Mouse (Mus musculus): ENCODE measurements around the gene Phex.

Phex gene

DNA sequence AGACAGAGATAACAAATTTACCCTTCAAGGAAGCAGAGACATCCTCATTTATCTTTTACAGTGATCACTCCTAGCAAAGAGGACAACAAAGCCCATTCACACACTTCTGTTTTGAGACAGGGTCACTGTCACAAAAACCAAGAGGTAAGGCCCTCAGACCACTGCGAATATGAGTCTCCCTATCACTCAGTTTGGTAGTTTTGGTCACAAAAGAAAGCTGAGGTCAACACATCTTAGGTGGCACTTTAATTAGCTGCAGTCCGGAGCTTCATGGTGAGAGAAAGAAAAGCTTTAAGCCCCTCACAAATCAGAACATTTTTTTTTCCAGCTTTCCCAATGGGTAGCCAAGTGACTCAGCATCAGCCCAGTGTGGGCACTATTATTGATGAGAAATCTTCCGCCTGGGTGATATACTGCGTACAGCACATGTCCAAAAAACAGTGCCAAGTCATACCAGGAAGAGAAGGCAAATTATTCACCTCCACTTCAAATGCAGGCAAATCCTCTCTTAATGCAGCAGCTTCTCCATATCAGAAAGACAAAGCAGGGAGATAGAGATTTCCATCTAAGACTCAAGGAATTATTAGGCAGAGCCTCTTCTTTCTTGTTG is 108.2 kb downstream of the Phex start:
- DNase-seq, result peak; percentile 25 to 50

DNA sequence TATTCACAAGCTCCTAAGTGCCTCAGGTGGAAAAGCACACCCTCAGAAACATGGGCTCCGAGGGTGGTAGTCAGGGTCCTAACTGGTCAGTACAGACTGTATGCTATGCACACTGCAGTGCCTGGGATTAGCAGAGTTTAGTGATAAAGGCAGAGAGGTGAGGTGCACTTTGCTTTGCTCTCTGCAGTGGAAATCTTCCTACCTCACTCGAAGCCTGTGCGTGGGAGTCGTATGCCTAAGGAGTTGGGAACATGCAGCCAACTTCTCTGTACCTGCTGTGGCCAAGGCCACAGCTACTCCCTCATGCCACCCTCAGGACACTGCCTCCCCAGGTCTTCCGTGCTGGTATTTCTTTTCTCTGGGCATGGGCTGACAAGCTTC is 109.3 kb downstream of the Phex start:
- peak in 1 of 2 experiments; percentile 13 for DNase-seq

GRCm38 (mm10) chrX:157305193-157305851 is 109.8 kb downstream of the Phex start:
- peak; percentile 48 to 59 for DNase-seq

DNA sequence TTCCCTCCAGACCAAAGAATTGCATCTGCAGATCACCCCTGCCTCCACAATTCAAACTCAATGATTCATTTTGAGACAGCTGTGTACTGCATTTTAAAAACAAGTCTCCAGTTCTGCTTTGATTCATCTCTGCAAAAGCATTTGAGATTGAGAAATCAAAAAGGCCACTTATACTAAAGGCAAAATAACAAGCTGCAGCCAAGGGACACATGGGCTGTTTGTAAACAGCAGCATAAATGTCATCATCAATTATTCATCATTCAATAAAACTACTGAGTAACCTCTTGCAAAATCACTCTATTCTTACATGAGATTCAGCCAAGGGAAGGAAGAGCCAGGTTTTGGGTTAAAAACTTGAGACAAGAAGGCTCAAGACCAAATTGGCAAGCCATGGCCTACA is 122.7 kb downstream of the Phex start:
- no peak for DNase-seq

DNA sequence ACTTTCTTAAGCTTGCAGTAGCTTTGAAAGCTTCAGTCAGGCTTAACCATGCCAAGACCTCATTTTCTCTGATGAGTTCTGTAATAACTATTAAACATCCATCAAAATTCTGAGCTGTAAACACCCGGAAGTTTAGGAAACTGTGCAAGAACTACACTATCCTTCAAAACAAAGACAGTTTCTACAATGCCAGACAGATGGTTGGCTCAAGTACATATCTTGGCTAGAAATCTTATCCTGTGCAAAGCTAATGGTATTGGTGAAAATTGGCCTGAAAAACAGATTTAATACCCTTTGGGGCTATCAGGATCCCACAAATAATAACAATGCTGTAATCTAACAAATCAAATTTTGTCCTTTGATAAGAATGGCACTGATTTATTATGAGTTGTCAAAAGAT is 138.5 kb downstream of the Phex start:
- DNase-seq, result no peak

DNA sequence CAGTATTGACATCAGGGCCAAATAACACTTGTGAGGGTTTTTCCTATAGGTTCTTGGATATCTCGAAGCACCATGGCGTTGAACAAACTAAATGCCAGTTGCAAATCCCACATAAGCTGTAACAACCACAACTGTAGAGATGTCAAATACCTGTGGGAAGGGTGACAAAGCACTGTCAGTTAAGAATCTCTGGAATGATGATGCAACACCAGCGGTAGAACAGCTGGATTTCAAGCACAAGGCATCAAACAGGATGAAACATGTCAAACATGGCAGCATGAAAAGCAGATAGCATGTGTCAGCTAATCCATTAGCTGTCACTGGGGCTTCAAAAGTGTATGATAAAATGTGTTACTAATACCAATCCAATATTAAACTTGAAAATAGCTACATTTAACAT is 141.8 kb downstream of the Phex start:
- no peak for DNase-seq

DNA sequence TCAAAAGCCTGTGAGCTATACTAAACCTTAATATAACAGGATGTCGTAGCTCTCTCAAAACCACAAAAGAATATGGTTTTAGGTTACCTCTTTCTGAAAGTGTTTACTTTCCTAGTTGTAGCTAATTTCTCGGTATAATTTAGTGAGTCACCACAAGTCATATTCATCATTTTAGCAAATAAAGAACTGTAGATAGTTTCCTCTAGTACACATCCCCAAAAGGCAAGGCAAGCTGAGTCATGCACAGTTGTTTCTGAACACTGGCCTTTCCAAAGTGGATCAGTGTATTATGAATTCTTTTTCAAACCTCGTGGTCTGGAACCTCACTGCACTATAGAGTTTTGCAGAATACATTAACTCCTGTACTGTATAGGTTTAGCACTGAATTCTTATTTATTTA is 143.5 kb downstream of the Phex start:
- DNase-seq, result no peak

DNA sequence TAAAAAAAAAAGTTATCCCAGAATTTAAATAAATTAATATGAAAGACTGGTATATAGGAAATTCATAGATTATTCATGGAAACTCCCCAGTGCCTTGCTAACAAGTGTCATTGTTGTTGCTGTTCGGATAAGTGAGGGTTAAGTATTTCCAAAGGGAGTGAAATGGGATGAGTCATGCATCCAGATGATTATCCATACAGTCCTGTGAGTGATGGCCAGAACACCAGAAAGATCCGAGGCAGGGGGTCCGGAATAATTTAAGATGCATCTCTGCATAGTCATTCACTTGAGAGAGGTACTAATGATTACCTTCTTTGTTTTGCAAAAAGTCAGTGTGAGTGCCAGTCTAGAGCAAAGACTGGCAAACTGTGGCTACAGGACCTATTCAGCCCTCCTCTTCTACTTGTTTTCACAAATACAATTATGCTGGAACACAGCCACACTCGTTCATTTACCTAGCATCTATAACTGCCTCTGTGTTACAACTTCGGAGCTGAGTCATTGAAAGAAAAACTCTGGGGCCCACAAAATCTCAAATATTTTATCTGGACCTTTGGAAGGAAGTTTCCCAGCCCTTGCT is 145.3 kb downstream of the Phex start:
- no peak for DNase-seq

GRCm38 (mm10) chrX:157268141-157268540 is 147.0 kb downstream of the Phex start:
- DNase-seq, result no peak

DNA sequence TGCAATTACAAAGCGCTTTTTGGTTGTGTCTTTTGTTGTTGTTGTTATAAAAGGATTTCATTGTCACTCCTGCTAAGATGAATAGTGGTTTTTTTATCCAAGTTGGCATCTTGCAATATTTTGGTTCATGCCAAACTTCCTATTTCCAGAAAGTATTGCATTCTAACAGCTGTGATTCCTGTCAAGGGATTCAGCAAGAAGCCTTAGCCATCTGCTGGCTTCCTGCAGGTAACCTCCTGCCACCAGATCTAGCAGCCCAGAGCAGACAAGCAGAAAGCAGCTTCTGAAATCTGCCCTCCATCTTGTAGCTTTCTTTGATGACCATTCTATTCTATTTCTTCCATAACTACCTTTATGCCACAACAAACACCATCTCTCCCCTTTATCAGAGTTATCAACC is 212.4 kb downstream of the Phex start:
- DNase-seq, result peak; percentile 51 to 53

DNA sequence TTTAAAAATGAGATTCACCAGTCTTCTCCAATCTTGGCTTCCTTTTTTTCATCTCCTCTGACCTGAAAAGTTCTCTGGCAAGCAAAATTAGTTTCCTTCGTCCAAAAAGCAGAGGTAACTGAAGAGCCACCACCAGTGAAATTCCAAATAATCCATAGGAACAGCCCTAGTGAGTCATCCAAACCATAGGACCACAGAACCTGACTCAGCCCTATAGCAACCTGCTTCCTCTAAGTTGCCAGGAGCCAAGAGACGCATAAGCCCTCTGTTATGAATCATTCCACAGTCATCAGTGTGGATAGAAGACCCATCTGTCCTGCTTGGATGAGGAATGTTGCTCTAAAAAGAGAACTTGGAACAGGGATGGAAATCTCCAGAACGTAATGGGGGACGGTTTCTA is 230.9 kb downstream of the Phex start:
- DNase-seq, result peak; percentile 38 to 52

- DNase-seq, result no peak
Measured at GRCm38 (mm10) chrX:157180845-157181244, 234.3 kb downstream of the Phex start.

DNA sequence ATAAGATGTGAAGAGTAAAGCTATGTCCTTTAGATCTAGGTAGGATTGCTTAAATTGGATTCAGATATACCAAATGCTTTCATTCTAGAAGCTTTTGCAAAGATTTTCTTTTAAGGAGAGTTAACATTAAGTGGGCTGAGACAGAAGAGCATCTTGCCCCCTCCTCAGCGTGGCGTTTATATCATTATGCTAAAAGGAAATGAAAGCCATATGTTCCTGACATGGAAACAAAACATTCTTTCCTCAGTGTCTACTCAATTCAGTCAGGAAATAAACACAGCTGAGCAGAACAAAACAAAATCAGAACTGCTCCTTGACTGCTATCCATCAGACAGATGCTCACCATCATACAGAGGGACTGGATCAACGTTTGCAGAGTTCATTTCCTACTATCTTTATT is 251.0 kb downstream of the Phex start:
- DNase-seq, result no peak

GRCm38 (mm10) chrX:157163394-157163793 is 251.7 kb downstream of the Phex start:
- DNase-seq, result no peak

- no peak for DNase-seq
Measured at GRCm38 (mm10) chrX:157144675-157145074, 270.4 kb downstream of the Phex start.

DNA sequence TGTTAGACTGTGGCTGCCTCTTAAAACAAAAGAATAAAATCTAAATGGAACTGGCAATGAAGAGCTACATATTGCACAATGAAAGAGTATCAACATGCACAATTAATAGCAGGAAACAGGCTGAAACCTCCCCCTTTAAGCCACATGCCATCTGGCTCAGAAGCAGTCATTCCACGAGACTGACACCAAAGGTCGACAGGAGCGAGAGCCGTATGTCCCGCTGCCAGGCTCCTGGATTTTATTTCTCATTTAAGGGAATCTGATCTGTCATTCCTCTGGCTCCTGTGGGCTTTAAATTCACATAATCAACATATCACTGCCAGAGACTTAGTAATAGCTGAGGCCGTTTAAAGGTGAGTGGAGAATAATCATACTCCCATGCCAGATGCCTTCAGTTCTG is 275.5 kb downstream of the Phex start:
- peak; percentile 18 to 28 for DNase-seq

All from cerebellum, postnatal 36 days (tissue).